Mouse (Mus musculus): ENCODE results near the gene Stk4.

The Stk4 gene

DNA sequence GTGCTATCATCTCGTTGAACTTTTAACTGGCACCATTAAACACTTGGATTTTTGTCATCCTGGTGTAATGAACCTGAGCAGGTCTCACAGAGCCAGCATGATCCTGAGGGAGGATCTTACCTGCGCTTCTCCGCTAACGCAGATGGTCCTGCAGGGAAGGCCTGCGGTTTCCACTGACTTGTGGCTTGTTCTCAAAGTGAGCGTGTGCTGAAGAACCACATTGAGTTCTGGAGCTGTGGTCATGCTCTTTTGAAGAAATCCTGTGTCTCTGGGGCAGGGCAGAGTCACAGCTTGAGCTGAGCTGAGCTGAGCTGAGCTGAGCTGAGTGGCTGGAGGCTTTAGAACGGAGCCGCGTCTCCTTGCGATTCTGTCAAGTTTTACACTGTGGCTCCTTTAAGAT is 11.5 kb downstream of the Stk4 start:
- DNase-seq (ENCODE audit: low spot score), result no peak

DNA sequence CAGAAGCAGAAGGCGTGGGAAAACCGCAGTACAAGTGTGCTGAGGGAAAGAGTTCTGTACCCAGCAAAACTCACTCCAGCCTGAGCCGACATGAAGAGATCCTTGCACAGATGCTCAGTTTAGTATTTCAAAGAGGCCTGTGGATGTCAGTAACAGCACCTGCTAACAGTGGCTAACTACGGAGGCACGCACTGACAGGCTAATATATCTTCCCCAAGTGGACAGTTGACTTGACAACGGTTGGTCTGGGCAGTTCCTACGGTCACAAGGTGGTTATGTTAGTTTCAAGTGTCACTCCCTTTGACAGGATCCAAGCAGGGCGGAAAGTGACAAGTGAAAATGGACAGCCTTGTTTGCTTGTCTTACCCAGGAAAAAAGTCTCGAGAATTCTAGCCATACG is 12.1 kb downstream of the Stk4 start:
- DNase-seq (ENCODE audit: low spot score), result no peak

DNA sequence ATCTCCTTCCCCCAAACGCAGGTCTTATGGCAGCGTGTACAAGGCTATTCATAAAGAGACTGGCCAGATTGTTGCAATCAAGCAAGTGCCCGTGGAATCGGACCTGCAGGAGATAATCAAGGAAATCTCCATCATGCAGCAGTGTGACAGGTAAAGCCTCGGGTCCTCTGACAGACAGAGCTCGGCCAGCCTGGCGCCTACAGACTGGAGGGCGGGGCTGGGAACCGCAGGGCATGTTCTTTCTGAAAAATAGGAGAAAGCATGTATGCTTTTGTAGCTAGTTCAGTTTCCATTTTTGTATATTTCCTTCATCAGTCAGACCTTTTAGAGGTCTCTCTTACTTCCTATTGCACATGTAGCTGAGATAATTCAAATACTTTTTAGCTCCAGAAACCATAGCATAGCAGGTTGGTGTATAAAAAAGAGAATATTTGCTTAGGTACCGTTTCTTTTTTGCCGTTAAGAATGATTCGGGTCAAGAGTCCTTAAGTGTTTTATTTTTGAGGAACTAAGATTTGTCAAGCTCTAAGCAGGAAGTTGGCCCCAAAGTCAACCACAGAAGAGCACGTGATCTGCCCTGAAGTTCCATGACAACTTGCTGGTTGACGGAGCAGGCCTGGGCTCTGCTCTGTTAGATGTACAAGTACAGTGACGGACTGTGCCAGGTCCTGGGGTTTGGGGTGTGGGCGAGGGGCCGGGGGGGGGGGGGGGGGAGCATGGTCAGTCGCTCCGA is 13.7 kb downstream of the Stk4 start:
- DNase-seq (ENCODE audit: low spot score), result no peak

DNA sequence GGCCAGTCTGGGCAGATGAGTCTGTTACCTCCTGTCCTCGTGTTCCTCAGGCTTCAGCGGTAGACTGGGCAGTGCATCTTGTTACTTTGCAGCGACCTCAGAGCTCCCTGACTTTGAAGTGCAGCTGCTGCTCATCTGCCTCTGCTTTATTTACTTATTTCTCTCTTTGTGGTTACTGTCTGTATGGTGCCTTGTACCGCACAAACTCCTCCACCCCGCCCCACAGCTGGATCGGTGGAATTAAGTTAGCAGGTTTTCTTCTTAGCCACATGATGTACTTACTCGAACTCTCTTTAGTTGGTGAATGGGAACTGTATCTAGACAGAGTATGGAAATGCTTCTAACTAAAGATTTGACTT is 14.2 kb downstream of the Stk4 start:
- no peak for DNase-seq (ENCODE audit: low spot score)

DNA sequence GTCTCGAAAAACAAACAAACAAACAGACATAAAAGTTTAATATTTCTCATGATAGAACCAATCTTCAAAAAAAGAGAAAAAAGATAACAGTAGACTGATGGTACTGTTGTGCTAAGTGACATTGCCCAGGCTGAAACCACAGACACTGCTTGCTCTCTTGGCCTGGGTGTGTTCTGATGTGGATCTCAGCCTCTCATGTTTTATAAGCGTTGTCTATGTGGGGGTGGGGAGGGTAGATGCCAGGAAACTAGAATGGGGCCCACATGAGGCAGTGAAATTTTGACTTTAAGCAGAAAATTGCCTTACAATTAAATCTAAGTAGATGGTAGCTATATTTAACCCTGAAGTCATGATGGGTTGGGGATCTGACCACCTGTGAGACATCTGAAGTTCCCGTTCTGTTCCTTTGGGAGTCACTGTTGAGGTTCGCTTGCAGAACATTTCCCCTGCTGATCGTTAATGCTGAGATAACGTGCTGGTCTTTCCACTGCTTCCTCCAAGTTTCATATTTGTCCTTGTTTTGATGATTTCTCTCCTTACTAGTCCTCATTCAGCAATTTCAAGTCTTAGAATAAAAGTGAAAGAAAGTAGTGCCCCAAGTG is 17.4 kb downstream of the Stk4 start:
- DNase-seq (ENCODE audit: low spot score), result no peak

DNA sequence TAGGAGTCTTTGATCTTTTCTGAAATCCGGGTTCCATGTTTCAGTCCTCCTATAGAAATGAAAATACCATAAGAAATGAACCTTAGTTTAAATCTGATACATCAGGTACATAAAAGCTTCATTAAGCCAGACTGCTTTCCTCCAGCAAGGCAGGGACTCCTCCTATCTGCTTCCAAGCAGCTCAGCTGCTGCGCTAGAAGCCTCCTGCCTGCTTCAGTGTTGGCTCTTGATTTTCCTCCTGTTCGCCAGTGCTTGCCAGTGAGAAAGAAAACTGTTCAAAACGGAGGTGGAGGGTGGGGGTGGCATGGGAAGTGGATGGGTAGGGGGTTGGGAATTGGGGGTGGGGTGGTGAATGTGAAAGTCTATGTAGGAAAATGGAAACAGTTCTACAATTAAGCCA is 19.4 kb downstream of the Stk4 start:
- DNase-seq (ENCODE audit: low spot score), result no peak

DNA sequence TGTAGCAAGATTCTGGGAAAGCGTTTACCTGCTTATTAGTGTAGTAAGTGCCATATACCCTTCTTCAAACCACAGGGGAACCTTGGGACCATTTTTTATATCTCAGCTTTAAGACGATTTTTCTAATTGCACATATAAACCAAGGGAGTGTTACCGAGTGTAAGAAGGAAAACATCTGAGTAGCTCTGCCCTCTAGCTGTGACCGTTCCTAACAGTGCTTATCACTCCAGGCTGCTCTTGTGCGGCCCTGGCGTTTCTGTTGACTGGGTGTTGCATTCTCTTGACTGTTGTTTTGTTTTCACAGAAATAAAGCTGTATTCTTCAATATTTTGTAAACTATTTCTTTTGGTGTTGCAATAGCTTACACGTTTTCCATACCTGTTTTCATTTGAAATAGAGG is 24.0 kb downstream of the Stk4 start:
- DNase-seq (ENCODE audit: low spot score), result no peak

DNA sequence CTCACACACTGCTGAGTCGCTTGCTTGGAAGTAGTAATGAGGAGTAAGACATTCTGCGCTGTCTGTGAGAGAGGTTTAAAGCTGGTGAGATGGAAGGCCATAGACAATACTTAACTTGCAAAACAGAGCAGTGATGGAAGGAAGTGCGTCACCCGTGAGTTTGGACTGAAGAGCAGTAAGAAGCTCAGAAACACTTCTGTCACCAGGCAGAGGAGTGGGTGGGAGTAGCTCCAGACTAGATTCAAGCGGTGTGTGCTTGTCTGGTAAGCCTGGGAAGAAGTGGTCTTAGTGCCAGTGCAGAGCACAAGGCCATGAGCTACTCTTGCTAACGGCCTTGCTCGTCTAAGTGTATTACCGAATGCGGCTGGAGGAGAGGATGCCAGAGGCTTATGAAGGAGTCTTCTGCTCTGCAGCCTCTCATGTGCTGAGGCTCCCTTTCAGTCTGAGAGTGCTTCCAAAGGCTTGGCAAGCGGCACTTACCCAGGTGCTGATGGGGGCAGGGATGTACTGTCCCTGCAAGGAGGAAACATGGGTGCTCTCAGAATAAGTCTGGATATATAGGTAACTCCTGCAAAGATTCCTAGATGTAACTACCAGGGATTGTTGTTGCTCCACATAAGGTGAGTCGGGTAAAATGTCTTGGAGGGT is 28.6 kb downstream of the Stk4 start:
- no peak for DNase-seq (ENCODE audit: low spot score)

DNA sequence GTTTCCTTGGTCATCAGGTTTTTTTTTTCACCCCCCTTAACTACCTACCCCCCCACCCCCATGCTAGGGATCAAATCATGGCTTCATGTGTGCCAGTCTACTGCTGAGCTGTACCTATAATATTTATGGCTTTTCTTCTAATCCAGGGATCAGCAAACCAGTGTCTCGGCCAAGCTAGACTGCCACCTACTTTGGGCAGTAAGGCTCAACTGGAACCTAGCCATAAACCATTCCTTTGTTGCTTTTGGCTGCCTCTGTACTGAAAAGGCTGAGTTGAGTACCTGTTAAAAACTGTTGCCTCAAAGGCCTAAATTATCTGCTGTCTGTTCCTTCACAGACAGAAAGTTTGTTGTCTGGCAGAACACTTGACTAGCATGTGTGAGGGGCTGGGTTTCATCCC is 31.8 kb downstream of the Stk4 start:
- no peak for DNase-seq (ENCODE audit: low spot score)

DNA sequence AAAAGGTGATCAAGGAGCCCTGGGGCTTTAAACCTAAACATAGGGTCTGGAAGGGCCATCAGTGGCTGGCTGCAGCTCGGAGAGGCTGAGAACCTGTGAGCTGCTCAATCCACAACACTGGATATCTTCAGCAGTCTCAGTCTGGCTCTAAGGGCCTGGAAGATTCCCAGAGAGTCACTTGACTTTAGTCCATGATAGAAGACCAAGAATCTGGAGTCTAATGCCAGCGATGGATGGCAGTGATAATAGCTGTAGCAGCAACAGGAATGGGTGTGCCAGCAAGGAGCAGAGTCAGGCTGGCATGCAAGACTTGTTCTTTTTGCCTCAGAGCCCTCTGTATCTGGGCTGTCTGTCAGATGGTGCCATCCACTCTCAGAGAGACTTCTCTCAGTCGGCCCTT is 32.2 kb downstream of the Stk4 start:
- no peak for DNase-seq (ENCODE audit: low spot score)

DNA sequence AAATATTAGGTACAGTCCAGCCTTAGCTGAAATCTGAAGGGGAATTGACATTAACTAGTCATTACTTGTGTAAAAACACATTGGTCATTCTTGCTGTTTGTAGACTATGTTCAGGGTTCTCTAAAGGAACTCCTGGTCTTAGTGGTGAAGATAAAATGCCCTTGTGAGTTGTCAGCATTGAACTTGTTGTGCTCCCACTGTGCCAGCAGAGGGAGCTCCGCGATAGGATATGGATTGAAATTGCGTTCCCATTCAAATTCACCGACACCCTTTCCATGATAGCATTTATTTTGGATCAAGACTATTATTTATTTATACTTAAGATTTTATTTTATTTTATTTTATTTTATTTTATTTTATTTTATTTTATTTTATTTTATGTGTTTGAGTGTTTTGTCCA is 33.4 kb downstream of the Stk4 start:
- peak; percentile 78 for DNase-seq (ENCODE audit: low spot score)

DNA sequence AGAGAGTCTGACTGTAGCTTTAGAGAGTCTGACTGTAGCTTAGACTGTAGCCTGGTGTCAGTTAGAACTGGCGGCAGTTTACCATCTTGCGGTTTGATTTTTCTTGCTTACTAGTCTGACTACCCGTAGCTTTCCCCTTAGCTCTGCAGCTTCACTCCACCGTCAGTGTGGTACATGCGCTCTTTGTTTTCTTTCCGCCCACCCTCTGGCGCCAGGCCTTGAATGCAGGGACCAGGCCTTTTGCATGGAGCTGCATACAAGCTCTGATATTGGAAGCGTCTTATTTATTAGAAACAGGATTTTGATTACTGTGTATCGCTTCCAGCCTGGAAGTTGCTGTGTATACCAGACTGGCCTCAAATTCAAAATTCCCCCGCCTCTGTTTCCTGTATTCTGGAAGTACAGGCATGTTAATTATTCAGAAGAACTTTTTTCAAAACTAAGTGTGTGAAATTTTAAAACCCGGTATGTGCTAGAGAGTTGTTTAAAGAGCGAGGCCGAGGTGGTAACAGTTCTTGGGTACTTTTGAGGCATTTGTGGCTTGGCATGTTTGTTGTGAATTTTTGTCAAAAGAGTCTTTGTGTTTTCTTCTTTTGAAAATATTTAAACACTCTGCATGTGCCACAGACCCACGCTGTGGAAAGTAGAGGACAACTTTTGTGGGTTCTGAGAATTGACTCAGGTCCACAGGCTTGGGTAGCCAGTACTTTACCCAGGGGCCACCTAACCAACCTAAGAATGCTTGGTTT is 36.3 kb downstream of the Stk4 start:
- DNase-seq (ENCODE audit: low spot score), result no peak

DNA sequence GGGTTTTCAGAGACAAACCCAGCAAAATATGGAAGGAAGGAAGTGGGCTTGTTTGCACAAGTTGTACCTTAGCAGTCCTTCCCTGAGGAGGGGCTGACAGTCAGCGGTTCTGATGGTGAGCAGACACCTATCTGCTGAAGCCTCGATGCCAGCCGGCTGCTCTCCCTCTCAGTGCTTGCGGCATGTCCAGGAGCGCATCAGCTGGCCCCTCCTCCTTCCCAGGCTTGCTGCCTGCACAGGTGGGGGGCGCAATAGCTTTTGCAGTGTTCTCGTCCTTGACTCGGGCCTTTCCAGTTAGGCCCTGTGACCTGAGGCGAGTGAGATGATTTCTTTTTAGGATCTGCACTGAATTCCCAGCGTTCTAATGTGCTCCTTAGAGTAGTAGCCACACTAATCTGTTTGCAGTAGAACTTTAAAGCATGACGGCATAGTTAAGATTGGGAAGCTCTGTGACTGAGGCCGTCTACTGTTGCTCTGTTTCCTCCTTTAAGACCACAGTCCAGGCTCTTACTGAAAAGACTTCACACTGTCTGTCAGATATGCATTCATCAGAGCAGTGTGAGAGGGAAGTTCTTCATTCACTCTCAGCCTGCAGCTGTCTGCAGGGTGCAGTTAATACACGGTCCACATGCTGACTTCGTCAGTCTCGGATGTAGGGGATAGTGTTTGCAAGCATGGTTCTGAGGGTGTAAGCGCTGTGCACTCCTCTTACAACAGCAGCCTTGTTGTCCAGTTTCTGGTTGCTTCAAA is 37.2 kb downstream of the Stk4 start:
- no peak for DNase-seq (ENCODE audit: low spot score)

DNA sequence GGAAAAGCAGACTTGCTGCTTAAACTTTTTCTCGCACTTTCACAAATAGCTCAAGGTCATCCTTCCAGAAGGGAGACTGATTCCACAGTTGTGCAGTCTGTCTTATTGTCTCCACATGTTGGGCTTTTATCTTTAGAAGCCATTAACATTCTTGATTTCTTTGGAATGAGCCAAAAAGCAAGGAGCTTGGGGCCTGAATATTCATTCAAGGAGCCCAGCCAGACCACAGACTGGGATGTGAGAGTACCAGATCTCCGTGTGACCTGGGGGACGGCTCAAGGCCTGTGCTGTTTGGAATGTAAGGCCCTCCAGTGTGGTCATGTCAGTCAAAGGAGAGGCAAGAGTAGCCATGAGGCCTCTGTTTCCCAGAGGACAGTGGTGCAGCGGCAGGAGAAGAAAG is 38.4 kb downstream of the Stk4 start:
- no peak for DNase-seq (ENCODE audit: low spot score)

DNA sequence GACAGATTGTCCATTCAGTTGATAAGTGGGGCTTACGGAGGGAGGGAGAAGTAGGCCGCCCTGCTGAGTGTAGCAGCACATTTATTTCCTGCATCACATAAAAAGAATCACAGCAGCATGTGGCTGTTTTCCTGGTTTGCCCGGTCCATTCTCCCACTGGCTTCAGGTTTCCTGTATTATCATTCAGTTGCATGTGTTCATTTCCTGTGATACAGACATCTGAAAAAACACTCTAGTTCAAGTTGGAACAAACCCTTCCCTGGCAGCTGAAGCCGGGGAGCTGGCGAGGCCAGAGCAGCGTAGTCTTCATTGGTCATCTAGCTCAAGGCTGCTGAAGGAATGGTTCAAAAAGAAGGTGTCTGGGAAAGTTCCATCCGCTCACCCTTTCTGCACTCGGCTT is 41.4 kb downstream of the Stk4 start:
- DNase-seq (ENCODE audit: low spot score), result no peak

DNA sequence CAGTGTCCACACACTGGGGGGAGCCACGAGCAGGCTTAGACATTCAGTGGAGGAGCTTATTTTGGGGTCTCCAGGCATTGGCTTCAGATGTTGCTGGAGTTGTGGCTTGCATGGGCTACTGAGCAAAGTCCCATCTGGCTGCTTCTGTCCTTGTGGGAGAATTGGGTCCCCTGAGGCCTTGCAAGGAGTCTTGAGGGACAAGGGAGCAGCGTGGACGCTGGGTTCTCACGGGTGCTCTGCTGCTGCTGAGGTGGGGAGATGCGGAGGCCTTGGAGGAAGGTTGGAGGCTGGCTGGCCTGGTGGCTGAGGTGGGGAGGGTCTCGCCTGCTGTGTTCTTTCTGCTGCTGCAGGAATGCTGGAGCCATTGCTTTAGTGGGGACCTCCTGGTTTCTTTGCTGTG is 43.9 kb downstream of the Stk4 start:
- DNase-seq (ENCODE audit: low spot score), result no peak

DNA sequence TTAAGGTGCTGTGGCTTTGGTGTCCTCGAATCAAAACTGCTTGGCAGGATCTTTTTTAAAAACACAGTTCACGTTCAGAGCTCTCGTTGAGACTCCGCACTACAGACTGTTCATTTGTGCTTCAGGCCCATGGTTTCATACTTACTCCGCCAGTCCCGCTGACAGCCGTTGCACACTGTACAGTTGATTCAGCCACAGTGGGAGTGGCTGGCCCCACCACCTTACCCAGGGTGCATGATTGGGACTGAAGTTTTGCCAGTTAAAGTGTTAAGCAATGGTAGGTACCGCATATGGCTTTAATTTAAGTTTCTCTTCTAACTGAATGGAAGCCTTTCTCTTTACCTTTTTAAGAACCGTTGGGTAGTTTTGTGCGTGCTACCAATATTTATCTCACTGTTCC is 45.4 kb downstream of the Stk4 start:
- DNase-seq (ENCODE audit: low spot score), result no peak

DNA sequence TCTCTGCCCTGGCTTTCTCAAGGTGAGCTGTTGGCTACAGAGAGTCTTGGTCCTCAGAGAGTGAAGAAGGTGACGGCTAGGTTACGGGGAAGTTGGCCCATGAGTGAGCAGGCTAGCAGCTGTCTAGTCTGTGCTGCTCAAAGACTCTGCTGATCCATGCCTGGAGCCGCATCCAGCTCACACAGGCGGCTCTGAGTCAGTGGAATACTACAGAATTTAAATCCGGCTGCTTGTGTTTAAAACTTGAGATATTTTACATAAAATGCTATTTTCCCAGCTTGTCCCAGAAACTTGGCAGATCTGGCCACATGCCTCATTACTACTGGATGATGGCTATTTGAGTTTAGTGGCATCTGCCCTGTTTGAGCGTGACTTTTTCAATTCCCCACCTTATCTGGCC is 49.4 kb downstream of the Stk4 start:
- DNase-seq (ENCODE audit: low spot score), result no peak

DNA sequence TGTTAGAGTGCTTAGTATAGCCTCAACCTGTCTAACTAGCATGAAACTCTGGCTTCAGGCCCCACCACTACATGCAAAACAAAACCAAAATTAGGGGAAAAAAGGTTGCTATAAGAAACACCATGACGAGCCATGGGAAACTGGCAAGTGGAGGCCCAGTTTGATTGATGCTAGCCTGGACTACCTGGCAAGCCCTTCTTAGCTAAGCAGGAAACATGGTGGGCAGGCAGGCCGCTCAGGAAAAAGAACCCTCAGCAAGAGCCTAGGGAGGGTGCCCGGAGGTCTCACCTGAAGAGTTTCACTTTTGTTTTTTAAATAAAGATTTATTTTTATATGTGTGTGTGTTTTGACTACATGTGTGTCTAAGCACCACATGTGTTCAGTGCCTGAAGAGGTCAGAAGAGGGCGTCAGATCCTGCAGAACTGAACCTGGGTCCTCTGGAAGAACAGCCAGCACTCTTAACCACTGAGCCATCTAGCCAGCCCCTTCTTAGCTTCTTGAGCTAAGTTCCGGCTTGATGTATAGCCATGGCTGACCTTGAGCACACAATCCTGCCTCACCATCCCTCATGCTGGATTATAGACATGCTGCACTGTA is 53.1 kb downstream of the Stk4 start:
- DNase-seq (ENCODE audit: low spot score), result no peak

DNA sequence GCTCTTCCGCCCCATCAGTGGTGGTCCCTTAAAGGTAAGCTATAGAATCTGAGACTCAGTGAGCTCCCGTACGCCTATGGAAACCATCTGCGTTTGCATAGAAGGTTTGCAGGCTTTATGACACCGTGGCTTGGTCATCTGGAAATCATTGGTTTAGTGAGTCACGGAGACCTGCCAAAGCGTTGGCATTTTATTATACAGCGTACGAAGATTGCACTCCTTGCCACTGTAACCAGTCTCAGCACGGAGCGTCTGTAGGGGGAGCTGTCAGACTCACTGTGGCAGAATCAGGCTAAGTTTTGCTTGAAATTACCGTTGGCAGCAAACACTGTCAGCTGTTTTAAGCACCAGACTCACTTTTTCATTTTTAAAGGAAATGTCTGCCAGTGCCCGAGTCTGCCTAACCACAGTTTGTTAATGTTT is 56.4 kb downstream of the Stk4 start:
- peak; percentile 16 for DNase-seq (ENCODE audit: low spot score)

DNA sequence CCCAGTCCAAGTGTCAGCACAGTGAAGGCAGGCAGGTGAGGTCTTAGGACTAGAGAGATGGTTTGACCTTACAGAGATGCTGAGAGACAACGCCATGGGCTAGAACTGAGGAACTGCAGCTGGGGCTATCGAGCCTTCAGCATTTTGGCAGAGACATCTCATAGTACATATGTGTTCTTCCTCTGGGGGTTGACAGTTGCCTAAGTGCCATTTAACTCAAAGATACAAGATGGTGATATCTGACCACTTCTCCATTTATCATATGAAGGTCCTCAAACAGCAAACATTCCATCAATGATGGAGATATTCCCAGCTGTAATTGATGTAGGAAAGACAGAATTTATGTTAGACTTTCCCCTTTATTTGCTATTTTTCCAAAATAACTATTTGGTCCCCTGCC is 57.2 kb downstream of the Stk4 start:
- no peak for DNase-seq (ENCODE audit: low spot score)

Measured in retina, embryonic 14.5 days (tissue).